Mouse (Mus musculus) hindbrain, embryonic 14.5 days (tissue): ENCODE measurements at regions not wholly inside any gene's neighbourhood (a gene's known extent, or its start where the extent isn't known, plus 50 kb on each side); places are given as distances from the start of the nearest gene placed in this dataset.

ENCODE experiments used
- ATAC-seq: fragments of 200-750 bp; cut with Nextera tagmentation; 2 replicates; pipeline ENCODE4 v1.8.0; 2017; ENCODE audit warnings: moderate number of reproducible peaks, mild to moderate bottlenecking, moderate TSS enrichment, moderate library complexity; ENCODE audit not compliant: low FRiP score
- DNase-seq: peaks from one replicate; pipeline ENCODE4 v3.0.0-alpha.2; 2015; ENCODE audit warnings: low spot score
- H3K27ac ChIP-seq: fragments of 300-500 bp; sonication (generic); 2 replicates; pipeline ENCODE4 v1.5.1; 2014; ENCODE audit warnings: mild to moderate bottlenecking, moderate library complexity
- H3K27me3 ChIP-seq: fragments of 300-500 bp; sonication (generic); 2 replicates; pipeline ENCODE4 v1.6.1; 2014; ENCODE audit warnings: mild to moderate bottlenecking, low read length, mixed read lengths; ENCODE audit not compliant: control insufficient read depth, insufficient read depth
- H3K36me3 ChIP-seq: fragments of 300-500 bp; sonication (generic); replicated peaks from 2 replicates; pipeline ENCODE4 v1.6.1; 2014; ENCODE audit not compliant: control insufficient read depth, insufficient read depth
- H3K4me1 ChIP-seq: fragments of 300-500 bp; sonication (generic); replicated peaks from 2 replicates; pipeline ENCODE4 v1.6.1; 2014; ENCODE audit warnings: antibody characterized with exemption, low read length, mixed read lengths; ENCODE audit not compliant: control insufficient read depth, insufficient read depth
- H3K4me2 ChIP-seq: fragments of 300-500 bp; sonication (generic); replicated peaks from 2 replicates; pipeline ENCODE4 v1.6.1; 2014; ENCODE audit warnings: mild to moderate bottlenecking, moderate library complexity
- H3K4me3 ChIP-seq: fragments of 300-500 bp; sonication (generic); replicated peaks from 2 replicates; pipeline ENCODE4 v1.5.1; 2014; ENCODE audit warnings: mild to moderate bottlenecking, low read length
- H3K9ac ChIP-seq: fragments of 300-500 bp; sonication (generic); 2 replicates; pipeline ENCODE4 v1.6.1; 2014
- H3K9me3 ChIP-seq: fragments of 300-500 bp; sonication (generic); 2 replicates; pipeline ENCODE4 v1.6.1; 2016; ENCODE audit warnings: low read length; ENCODE audit not compliant: control insufficient read depth
- WGBS: fragments of 180-500 bp; shearing (Covaris S2); extraction: QIAGEN DNeasy Blood & Tissue Kit; methylation state at CpG from one replicate; pipeline ENCODE4 v1.1.7; 2014; 5-methylcytosine and 5-hydroxymethylcytosine counted together

DNA sequence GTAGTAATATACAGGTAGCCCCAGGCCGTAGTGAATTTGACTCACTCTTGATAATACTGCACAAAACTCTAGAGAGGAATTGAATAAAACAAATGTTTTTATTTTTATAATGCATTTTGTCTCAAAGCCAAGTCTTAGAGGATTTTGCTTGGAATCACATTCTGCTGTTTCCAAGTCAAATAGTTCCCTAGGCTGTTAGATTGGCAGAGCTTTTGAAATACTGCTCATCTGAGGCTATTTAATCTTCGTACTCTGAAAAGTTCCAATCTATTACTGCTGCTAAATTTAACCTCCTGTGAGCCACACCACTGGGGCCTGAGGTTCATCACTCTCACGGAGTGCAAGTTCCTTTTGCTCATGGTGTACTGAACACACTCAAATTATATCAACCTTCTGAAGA is 399.4 kb downstream of the Ets1 start:
- DNase-seq (no peak), ATAC-seq (no peak)
- 76% methylated on average over 3 of the region's 3 CpGs for WGBS
- no peak overlapping the region for H3K9ac ChIP-seq
- H3K4me2 ChIP-seq, result no peak overlapping the region
- H3K36me3 ChIP-seq, result no peaks in the 10 kb centered on the region
- H3K4me3 ChIP-seq, result no peak overlapping the region
- H3K4me1 ChIP-seq, result no peaks in the 10 kb centered on the region
- no peaks in the 10 kb centered on the region for H3K9me3 ChIP-seq
- H3K27me3 ChIP-seq, result no peaks in the 10 kb centered on the region
- H3K27ac ChIP-seq, result no peak overlapping the region

DNA sequence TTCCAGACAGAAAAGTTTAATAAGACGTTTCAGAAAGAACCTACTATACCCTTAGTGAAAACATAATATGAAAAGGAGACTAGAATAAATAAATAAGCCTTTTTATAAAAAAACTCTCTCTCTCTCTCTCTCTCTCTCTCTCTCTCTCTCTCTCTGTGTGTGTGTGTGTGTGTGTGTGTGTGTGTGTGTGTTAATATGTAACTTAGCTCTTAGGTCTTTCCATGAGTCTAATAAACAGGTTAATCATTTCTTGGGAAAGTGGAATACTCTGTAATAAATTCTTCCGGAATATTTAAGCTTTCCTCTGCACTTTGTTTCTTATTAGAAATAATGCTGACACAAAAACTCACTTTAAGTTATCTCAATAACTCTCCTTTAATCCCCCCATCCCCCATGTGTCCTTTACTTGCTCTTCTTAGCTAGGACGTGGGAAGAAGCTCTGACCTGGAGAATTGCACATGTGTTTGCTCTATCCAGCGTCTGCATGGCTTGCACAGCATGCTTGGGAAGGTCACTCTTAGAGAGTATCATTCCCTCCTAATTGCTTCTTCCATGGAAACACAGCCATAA is 403.3 kb downstream of the Ets1 start:
- H3K36me3 ChIP-seq, result no peaks in the 10 kb centered on the region
- H3K9ac ChIP-seq, result no peak overlapping the region
- no peaks in the 10 kb centered on the region for H3K4me1 ChIP-seq
- WGBS, result 73% methylated on average over 4 of the region's 4 CpGs
- DNase-seq (no peak), ATAC-seq (no peak)
- H3K4me3 ChIP-seq, result no peak overlapping the region
- H3K27ac ChIP-seq, result no peak overlapping the region
- no peak overlapping the region for H3K4me2 ChIP-seq
- H3K9me3 ChIP-seq, result no peaks in the 10 kb centered on the region
- H3K27me3 ChIP-seq, result no peaks in the 10 kb centered on the region

DNA sequence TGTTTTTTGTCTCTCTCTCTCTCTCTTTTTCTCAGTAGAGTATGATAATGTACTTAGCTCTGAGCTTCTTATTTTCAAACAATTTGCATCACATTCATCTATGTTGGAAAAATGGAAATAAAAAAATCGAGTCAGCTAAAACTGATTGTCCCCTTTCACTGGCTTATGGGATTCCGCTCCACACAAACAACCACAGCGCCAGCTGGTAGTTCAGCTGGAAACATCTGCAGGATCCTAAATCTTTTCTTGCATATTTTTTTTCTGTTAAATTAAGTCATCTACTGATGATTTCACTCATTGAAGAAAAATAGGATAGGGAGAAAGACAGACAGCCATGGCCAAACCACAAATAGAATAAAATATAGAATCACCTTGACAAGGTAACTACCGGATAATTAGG is 414.8 kb downstream of the Ets1 start:
- WGBS, result 93% methylated on average over 4 of the region's 4 CpGs
- ATAC-seq, result no peak
- no peak overlapping the region for H3K27ac ChIP-seq
- H3K4me2 ChIP-seq, result no peak overlapping the region
- no peak overlapping the region for H3K4me3 ChIP-seq
- DNase-seq, result no peak
- no peaks in the 10 kb centered on the region for H3K9me3 ChIP-seq
- no peaks in the 10 kb centered on the region for H3K36me3 ChIP-seq
- no peak overlapping the region for H3K9ac ChIP-seq
- no peaks in the 10 kb centered on the region for H3K27me3 ChIP-seq
- no peaks in the 10 kb centered on the region for H3K4me1 ChIP-seq

DNA sequence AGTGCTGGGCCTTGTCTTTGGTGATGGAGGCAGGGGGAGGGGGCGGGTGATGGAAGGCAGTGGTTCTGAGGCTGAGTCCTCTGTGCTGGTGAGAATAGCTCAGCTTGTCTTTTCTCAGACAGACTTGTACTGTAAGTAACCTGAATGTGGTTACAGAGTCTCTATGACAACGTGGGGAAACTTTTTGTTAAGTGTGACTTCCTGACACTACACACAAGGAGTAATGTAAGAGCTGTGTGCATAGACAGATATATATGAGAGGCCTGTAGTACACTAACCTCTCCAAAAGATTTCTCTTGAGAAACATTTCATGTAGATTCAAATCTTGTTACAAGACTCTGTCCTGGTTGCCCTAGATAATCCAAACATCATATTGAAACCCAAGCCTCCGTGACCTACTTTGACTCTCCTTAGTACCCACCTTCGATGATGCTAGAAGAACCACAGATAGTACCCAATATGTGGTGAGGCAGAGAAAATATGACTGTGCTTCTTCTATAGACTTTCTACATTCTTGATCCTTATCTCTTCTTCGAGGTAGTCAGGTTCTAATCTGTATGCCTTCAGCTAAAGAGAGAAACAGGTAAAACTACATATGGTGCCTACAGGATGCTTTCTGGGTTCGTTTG is 424.7 kb downstream of the Ets1 start:
- H3K27ac ChIP-seq, result no peak overlapping the region
- 86% methylated on average over 6 of the region's 6 CpGs for WGBS
- H3K27me3 ChIP-seq, result peaks cover 34% of the 10 kb centered on the region
- H3K4me1 ChIP-seq, result peaks cover 12% of the 10 kb centered on the region
- no peak overlapping the region for H3K4me3 ChIP-seq
- no peaks in the 10 kb centered on the region for H3K36me3 ChIP-seq
- H3K4me2 ChIP-seq, result no peak overlapping the region
- H3K9me3 ChIP-seq, result no peaks in the 10 kb centered on the region
- no peak for DNase-seq
- no peak for ATAC-seq
- H3K9ac ChIP-seq, result no peak overlapping the region

DNA sequence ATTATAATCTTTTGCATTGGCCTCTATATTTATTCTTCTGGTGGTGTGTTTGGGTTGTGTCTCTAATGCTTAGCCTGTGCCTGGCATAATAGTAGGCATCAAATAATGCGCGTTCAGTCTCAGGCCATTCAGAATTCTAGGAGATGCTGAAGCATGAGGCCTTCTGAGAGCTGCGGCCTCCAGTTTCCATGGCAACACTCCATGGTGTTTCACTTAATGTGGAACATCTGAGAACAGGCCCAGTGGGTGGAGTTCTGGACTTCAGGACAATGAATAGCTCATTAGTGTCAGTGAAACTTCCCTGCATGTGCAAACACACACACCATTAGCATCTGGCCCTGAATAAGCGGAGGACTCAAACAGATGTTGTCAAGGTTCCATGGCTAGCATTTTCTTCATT is 426.5 kb downstream of the Ets1 start:
- no peak overlapping the region for H3K4me3 ChIP-seq
- 7% methylated on average over 4 of the region's 4 CpGs for WGBS
- no peak overlapping the region for H3K4me2 ChIP-seq
- no peak overlapping the region for H3K9ac ChIP-seq
- no peaks in the 10 kb centered on the region for H3K9me3 ChIP-seq
- DNase-seq (peak; percentile 81), ATAC-seq (peak; percentile 90)
- H3K27ac ChIP-seq, result no peak overlapping the region
- H3K36me3 ChIP-seq, result no peaks in the 10 kb centered on the region
- H3K4me1 ChIP-seq, result peaks cover 12% of the 10 kb centered on the region
- peaks cover 37% of the 10 kb centered on the region for H3K27me3 ChIP-seq

DNA sequence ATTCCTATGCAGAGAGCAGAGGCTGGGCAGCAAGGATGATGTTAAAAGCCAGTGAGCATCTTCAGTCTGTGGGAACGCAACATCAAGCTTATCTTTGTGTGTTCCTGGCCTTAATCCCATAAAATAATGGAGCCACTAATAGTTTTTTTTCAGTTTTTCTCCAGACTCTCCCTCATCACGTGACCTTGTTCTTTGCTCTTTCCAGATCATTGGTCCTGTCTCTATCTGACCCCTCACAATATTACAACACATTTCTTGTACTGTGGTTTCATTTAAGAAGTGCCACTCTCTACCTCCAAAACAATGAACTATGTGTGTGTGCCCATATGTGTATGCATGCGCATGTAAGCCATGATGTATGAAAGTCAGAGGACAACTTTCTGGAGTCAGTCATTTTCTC is 429.3 kb downstream of the Ets1 start:
- WGBS, result 92% methylated on average over 3 of the region's 3 CpGs
- H3K9ac ChIP-seq, result no peak overlapping the region
- H3K27me3 ChIP-seq, result peaks cover 21% of the 10 kb centered on the region
- DNase-seq (no peak), ATAC-seq (no peak)
- no peak overlapping the region for H3K27ac ChIP-seq
- no peaks in the 10 kb centered on the region for H3K9me3 ChIP-seq
- H3K36me3 ChIP-seq, result no peaks in the 10 kb centered on the region
- no peak overlapping the region for H3K4me2 ChIP-seq
- peaks cover 12% of the 10 kb centered on the region for H3K4me1 ChIP-seq
- H3K4me3 ChIP-seq, result no peak overlapping the region

DNA sequence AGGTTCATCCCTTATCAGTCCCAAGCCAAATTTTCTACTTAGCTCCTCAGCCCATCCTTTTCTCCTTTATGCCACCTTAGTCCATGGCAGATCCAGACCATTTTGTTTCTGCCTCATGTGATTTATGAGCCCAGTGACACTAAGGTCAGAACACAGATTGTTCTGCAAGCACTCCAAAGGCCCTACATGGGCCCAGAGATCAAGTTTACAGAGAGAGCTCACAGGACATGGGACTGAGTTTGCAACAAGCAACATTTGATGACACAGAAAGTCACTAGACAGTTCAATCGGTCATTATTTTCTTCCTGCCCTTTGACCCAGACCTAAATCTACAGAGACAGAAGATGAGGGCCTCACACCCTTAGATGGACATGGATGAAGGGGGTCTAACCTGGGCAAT is 431.5 kb downstream of the Ets1 start:
- H3K9me3 ChIP-seq, result no peaks in the 10 kb centered on the region
- WGBS, result 86% methylated on average over 1 of the region's 1 CpGs
- ATAC-seq, result no peak

DNA sequence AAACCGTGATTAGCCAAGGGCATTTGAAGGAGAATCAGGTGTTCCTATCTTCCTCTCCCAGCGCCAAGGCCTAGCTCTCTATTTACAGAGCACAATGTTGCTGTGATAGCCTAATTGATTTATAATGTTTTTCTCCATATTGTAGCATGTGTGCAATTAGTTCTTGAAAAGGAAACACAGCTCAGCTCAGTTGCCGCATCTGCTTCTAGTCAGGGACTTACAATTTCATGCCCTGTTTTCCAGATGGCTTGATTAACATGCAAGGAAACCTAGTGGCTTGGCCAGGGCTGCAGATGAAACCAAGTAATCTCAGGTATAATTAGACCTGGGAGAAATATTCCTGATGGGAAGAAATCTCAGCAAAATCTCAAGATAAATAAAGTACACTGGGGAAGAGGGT is 434.1 kb downstream of the Ets1 start:
- no peak overlapping the region for H3K4me3 ChIP-seq
- no peaks in the 10 kb centered on the region for H3K36me3 ChIP-seq
- peaks cover 7% of the 10 kb centered on the region; the same call in 1 of the 2 replicates for H3K9me3 ChIP-seq
- DNase-seq (no peak), ATAC-seq (no peak)
- 59% methylated on average over 3 of the region's 3 CpGs for WGBS
- no peaks in the 10 kb centered on the region for H3K4me1 ChIP-seq
- H3K4me2 ChIP-seq, result no peak overlapping the region
- H3K9ac ChIP-seq, result no peak overlapping the region
- peaks cover 9% of the 10 kb centered on the region; the same call in 1 of the 2 replicates for H3K27me3 ChIP-seq
- H3K27ac ChIP-seq, result no peak overlapping the region

More for the DNA sequence above, 431.5 kb downstream of the Ets1 start:
- H3K9ac ChIP-seq, result no peak overlapping the region
- H3K27ac ChIP-seq, result no peak overlapping the region
- H3K36me3 ChIP-seq, result no peaks in the 10 kb centered on the region
- no peak overlapping the region for H3K4me2 ChIP-seq
- H3K4me3 ChIP-seq, result no peak overlapping the region
- H3K4me1 ChIP-seq, result peaks cover 5% of the 10 kb centered on the region
- peaks cover 9% of the 10 kb centered on the region; the same call in 1 of the 2 replicates for H3K27me3 ChIP-seq
- DNase-seq, result no peak

DNA sequence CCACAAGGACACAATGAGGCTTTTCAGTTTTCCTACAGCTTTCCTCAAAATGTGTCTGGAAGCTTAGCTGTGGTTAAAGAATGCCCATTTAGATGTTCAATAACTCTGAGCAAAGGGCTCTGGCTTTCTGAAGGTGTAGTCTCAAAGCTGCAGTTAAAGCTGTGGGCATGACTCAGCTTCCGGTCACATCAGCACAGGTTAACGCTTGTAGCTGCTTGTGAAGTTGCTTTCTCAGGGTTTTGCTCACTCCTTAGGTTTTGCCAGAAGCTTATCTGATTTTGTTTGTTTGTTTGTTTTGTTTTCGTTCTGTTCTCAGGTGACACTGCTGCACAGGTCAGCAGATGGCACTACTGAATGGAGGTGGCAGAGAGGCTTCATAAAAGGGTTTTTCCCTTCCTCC is 444.2 kb downstream of the Ets1 start:
- 86% methylated on average over 3 of the region's 3 CpGs for WGBS
- Histone ChIP-seq H3K4me1 (no peaks in the 10 kb centered on the region), H3K27me3 (no peaks in the 10 kb centered on the region), H3K4me3 (no peak overlapping the region), H3K4me2 (no peak overlapping the region), H3K9ac (no peak overlapping the region), H3K36me3 (no peaks in the 10 kb centered on the region), H3K9me3 (no peaks in the 10 kb centered on the region), H3K27ac (no peak overlapping the region)
- ATAC-seq (no peak), DNase-seq (no peak)

DNA sequence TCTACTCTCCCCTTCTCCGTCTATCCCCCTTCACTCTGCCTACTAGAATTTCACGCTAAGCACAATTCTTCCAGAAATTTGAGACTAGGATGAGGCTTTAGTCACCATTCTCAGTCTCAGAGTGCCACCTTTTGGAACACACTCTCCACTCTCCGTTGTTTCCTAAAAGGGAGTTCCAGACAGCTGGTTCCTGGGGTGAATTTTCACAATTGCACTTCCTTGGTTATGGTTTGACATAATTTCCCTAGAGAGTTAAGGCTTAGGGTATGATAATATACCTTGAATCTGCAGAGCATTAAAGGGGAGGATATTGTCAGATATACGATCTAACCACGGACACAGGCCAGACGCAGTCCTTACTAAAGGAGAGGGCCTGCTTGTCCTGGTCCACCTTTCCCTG is 444.8 kb downstream of the Ets1 start:
- Histone ChIP-seq H3K4me2 (no peak overlapping the region), H3K9ac (no peak overlapping the region), H3K4me1 (no peaks in the 10 kb centered on the region), H3K27ac (no peak overlapping the region), H3K9me3 (no peaks in the 10 kb centered on the region), H3K27me3 (no peaks in the 10 kb centered on the region), H3K4me3 (no peak overlapping the region), H3K36me3 (no peaks in the 10 kb centered on the region)
- DNase-seq, result peak; percentile 56
- WGBS, result 68% methylated on average over 6 of the region's 6 CpGs
- no peak for ATAC-seq
